Mouse (Mus musculus) heart, adult 9 months (tissue): ENCODE data around the gene Hist1h4k.

Source experiments
- DNase-seq, 2 experiments: peaks; one replicate each; pipeline ENCODE4 v3.0.0; 2022; ENCODE audit warnings: low spot score in 2 of 2

Gene Hist1h4k

DNA sequence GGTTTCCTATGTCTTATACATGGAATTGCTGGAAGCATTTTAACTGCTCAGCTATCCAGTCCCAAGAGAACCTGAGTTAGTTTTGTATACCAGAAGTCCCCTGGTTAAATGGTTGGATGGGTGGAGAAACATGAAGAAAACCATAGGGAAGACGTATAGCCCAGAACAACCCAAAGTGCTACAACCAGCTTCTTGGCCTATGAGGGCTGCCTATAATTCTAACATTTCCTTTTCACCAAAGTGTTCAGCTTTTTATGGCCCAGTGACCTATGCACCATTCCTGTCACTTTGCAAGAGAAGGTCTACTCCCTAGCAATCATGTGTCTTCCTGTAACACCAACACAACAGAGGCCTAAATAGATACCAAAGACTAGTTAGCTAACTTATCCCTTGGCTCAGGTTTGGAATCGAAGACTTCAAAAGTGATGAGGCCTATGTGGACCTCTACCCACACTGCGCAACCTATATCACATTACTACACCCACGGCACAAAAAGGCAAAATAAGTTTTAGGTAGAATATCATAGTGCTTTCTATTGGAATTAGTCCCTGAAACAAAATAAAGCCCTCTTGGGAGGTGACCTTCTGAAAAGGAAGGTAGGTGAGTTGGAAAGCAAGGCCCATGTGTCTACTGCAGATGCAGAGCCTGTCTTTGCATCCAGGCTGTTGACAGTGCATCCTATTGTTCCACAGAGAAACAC is 31.8 kb downstream of the Hist1h4k start:
- no peak for DNase-seq

DNA sequence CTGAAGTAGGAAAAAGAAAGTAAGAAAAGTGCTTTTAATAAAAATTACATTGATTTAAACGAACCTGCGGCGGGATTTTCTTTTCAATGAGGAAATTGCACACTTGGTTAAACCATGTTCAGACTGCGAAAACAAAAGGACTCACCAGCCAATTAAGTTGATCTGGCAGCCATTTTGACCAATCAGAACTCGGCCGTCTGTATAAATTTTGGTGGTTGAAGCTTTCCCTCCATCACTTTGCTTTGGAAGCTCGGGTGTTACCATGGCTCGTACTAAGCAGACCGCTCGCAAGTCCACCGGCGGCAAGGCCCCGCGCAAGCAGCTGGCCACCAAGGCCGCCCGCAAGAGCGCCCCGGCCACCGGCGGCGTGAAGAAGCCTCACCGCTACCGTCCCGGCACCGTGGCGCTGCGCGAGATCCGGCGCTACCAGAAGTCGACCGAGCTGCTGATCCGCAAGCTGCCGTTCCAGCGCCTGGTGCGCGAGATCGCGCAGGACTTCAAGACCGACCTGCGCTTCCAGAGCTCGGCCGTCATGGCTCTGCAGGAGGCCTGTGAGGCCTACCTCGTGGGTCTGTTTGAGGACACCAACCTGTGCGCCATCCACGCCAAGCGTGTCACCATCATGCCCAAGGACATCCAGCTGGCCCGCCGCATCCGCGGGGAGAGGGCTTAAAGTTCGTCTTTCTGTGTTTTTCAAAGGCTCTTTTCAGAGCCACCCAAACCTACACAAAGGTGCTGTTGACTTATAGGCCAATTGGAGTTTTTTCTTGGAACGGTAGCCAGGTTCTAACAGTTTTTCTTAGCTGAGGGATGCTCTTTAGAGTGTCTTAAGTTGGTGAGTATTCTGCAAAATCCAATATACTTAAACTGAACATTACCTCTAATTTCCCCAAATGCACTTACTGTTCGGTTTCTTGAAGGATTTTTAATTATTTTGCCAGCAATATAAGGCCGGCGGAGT is 32.6 kb downstream of the Hist1h4k start, which contains the start of gene Hist1h3h:
TSS of gene Hist1h3h (plus strand) at position 263 of the 961 bp plus-strand sequence.
- DNase-seq = peak; percentile 79 to 89

DNA sequence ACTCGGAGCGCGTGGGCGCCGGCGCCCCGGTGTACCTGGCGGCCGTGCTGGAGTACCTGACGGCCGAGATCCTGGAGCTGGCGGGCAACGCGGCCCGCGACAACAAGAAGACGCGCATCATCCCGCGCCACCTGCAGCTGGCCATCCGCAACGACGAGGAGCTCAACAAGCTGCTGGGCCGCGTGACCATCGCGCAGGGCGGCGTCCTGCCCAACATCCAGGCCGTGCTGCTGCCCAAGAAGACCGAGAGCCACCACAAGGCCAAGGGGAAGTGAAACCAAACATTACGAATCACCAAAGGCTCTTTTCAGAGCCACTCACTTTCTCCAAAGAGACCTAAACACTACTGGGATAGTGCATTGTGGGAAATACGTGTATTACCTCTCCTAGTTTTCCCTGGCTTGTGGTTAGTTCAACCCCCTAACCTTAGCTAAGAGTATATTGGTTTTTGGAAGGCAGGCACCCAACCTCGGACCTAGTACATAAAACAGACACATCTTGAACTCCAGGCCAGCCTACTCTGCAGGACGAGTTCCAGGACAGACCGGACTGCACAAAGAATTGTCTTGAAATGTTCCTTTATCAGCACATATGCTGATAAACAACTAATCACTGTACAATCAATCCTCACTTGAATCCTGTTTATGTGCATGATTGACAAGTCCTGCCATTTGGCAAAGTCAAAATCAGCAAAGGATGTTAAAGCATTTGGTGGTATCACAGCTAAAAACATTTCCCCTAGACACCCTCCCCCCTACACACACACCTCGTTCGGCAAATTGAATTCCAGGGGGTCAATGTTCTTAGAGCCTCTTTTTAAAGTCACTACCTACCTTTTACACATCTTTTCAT is 33.5 kb downstream of the Hist1h4k start:
- DNase-seq = peak; percentile 19 to 41

GRCm38 (mm10) chr13:21715864-21716539 is 34.3 kb downstream of the Hist1h4k start, which contains the start of the genes Hist1h2bl and Hist1h2ai:
TSS of gene Hist1h2bl (minus strand) at chr13:21716143.
TSS of gene Hist1h2ai (plus strand) at chr13:21716422.
- DNase-seq = peak; percentile 82 to 91

DNA sequence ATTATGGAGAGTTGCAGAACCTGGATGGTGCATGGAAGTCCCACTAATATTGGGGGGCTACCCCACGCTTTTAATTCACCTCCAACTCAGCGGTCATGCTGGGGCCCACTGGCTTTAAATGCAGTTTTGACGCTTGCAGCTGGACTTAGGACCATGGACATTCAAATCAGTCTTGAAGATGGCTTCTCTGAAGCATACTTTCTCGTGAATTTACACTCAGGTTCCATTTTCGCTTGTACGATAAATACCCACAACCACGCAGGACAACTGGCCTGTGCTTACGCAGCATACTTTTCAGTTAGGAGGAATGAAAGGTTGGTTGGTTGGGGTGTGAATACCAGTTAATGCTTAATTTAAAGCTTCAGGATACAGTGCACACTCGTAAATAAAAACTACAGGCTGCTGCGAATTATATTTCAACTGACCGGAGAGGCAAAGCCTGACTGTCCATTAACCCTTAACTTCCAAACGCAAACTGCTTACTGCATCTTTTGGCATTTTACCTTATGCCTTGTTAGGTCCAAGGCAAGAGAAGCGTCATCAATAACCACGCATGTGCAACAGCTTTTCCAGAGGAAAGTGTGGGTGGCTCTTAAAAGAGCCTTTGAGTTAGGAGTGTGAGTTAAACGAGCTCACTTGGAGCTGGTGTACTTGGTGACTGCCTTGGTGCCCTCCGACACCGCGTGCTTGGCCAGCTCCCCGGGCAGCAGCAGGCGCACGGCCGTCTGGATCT is 35.0 kb downstream of the Hist1h4k start:
- no peak for DNase-seq

DNA sequence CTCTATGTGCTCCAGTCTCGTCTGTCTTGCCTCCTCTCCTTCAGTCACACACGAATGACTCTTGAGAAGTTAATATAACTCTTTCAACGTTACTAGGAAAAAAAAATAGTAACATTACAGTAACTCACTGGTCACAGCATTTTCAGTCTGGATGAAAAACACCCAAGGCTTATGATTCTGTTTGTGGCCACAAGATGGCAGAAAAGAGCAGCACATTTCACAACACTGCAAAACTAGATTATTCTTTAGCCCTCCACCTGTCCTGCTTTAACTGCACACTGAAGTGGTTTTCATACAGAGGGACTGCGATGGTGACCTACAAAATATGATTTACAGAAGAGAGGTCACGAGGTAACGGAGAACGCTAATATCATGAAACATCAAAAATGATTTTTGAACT is 35.6 kb downstream of the Hist1h4k start:
- DNase-seq = peak; percentile 23 to 65

- DNase-seq = no peak
Observed at GRCm38 (mm10) chr13:21711698-21712097, 38.6 kb downstream of the Hist1h4k start.

GRCm38 (mm10) chr13:21710821-21711525 is 39.3 kb downstream of the Hist1h4k start:
- peak; percentile 56 to 83 for DNase-seq

- DNase-seq = peak; percentile 76 to 88
Observed at GRCm38 (mm10) chr13:21710031-21710711, 40.1 kb downstream of the Hist1h4k start.

DNA sequence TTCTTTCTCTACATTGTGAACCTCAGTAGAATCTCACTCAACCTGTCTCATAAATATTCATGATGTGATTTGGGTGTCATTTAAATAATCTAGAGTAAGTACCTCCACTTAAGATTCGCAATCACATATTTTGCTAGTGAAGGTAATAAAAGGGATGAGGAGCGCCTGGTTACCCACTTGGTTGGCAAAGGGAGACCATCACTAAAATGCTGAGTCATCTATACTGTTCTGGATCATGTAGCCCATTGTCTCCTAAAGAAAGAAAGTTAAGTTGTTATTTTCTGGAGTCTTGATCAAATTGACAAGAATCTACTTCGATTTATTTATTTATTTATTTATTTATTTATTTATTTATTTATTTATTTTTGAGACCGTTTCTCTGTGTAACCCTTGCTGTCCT is 43.6 kb downstream of the Hist1h4k start:
- no peak for DNase-seq
